ENCODE assay signal across 13 mouse cellular contexts in genomic region chr3:97225231-97225630, GRCm38 (mm10).
DNase-seq lines count a peak whose midpoint lies in the region; ATAC-seq and TF ChIP-seq lines count a peak whose summit lies in the region.
"Had no signal": no experiment of that assay in that cellular context is flagged by ENCODE, and none has a peak within 500 bp of the region (broad histone marks: within the 10 kb centered on the region; RNA-seq: fewer than 3 reads in every experiment).

No protein-coding gene starts in this region.

- DNase-seq in heart, adult 8-10 months (ENCODE audit: low spot score): no peak
- DNase-seq in liver, adult 2 months (ENCODE audit: extremely low read depth, low read depth, low spot score): peak; percentile 68
- DNase-seq in liver, embryonic 11.5 days (ENCODE audit: low spot score): no peak
- DNase-seq in CH12.LX (ENCODE audit: extremely low read depth): no peak
- no peak for DNase-seq in kidney, adult 2 months
- DNase-seq: cerebellum, adult 2 months; kidney, postnatal 10 days; layer of hippocampus, adult 9-11 months; lung, adult 18-20 months; right cerebral cortex, postnatal 25 days had no signal

- TF ChIP-seq RAD21 in CH12.LX (IDR thresholded peaks at IDR 0.05; ENCODE audit: low read depth, low read length): no peak

- H3K4me1 ChIP-seq in heart, embryonic 12.5 days (replicated peaks): peaks cover 34% of the 10 kb centered on the region
- H3K4me1 ChIP-seq in liver, adult 2 months (ENCODE audit: control insufficient read depth, insufficient read depth, low read length): peaks cover 7% of the 10 kb centered on the region; the same call in 1 of the 2 replicates
- H3K4me1 ChIP-seq in liver, embryonic 11.5 days (replicated peaks; ENCODE audit: control insufficient read depth, insufficient read depth, low read length): peaks cover 4% of the 10 kb centered on the region
- H3K4me1 ChIP-seq in CH12.LX (ENCODE audit: control insufficient read depth in 1 of 2, insufficient read depth in 2 of 2): peaks cover 13 to 52% of the 10 kb centered on the region in 2 experiments
- H3K4me1 ChIP-seq in limb, embryonic 13.5 days: peaks cover 44% of the 10 kb centered on the region
- peaks cover 2% of the 10 kb centered on the region; the same call in 1 of the 2 replicates for H3K4me1 ChIP-seq in kidney, adult 2 months (ENCODE audit: control insufficient read depth, insufficient read depth, low read length)

- no peak overlapping the region for H3K9ac ChIP-seq in heart, embryonic 12.5 days
- no peak overlapping the region for H3K9ac ChIP-seq in liver, adult 2 months (ENCODE audit: low read depth, low read length)
- H3K9ac ChIP-seq in liver, embryonic 11.5 days (ENCODE audit: low read depth, low read length): no peak overlapping the region
- no peak overlapping the region for H3K9ac ChIP-seq in CH12.LX (ENCODE audit: insufficient read depth, low read depth)
- no peak overlapping the region for H3K9ac ChIP-seq in limb, embryonic 13.5 days

- no peak for ATAC-seq in heart, embryonic 12.5 days (ENCODE audit: insufficient number of reproducible peaks, low FRiP score)
- no peak for ATAC-seq in liver, embryonic 11.5 days (replicated peaks; ENCODE audit: low FRiP score)
- no peak for ATAC-seq in limb, embryonic 13.5 days (ENCODE audit: low FRiP score, low read depth)

- H3K27ac ChIP-seq in heart, embryonic 12.5 days (ENCODE audit: poor library complexity, severe bottlenecking): peak overlapping the region; percentile 52
- H3K27ac ChIP-seq in liver, adult 2 months (replicated peaks; ENCODE audit: insufficient read depth, low read depth, low read length): no peak overlapping the region
- no peak overlapping the region for H3K27ac ChIP-seq in liver, embryonic 11.5 days (ENCODE audit: low read depth, low read length)
- no peak overlapping the region for H3K27ac ChIP-seq in CH12.LX (ENCODE audit: insufficient read depth, low read depth)
- H3K27ac ChIP-seq in limb, embryonic 13.5 days: no peak overlapping the region
- H3K27ac ChIP-seq in kidney, adult 2 months (ENCODE audit: insufficient read depth, low read depth, low read length): no peak overlapping the region
- H3K27ac ChIP-seq: midbrain, embryonic 12.5 days had no signal

- no peak for TF ChIP-seq POLR2A in liver, adult 2 months (IDR thresholded peaks at IDR 0.05; ENCODE audit: extremely low read depth, insufficient read depth, low read length)
- no peak for TF ChIP-seq POLR2A in CH12.LX (IDR thresholded peaks at IDR 0.05; ENCODE audit: low read depth, low read length)
- no peak for TF ChIP-seq POLR2A in kidney, adult 2 months (IDR thresholded peaks at IDR 0.05; ENCODE audit: low read depth, low read length)

- dilution Hi-C loops in CH12.LX (cut with MboI; ENCODE audit: extremely low pct_ligation_motif_present, extremely low pct_unique_long_range_greater_than_20kb, low sequenced_read_pairs): no loop called here

- no peak overlapping the region for H3K4me3 ChIP-seq in heart, embryonic 12.5 days
- no peak overlapping the region for H3K4me3 ChIP-seq in liver, adult 2 months (ENCODE audit: insufficient read depth, low read depth, low read length)
- H3K4me3 ChIP-seq in liver, embryonic 11.5 days (ENCODE audit: low read depth, low read length): no peak overlapping the region
- H3K4me3 ChIP-seq in CH12.LX (replicated peaks in 1 of 3; ENCODE audit: low read depth in 2 of 3, low read length in 2 of 3, poor library complexity in 1 of 3): no peak overlapping the region
- H3K4me3 ChIP-seq in limb, embryonic 13.5 days: no peak overlapping the region
- H3K4me3 ChIP-seq in kidney, adult 2 months (ENCODE audit: insufficient read depth, low read depth, low read length): no peak overlapping the region

- in situ Hi-C loops in CH12.LX (cut with MboI; ENCODE audit: low pct_ligation_motif_present, low pct_unique_long_range_greater_than_20kb, low sequenced_read_pairs): no loop called here

- TF ChIP-seq EP300 in CH12.LX (IDR thresholded peaks at IDR 0.05; ENCODE audit: low read length): no peak

- no peak for TF ChIP-seq CTCF in liver, adult 2 months (IDR thresholded peaks at IDR 0.05; ENCODE audit: low read depth, low read length)
- no peak for TF ChIP-seq CTCF in CH12.LX (conservative IDR thresholded peaks at IDR 0.05 in 1 of 2, IDR thresholded peaks at IDR 0.05 in 1 of 2; ENCODE audit: low read depth in 2 of 2, low read length in 2 of 2)
- TF ChIP-seq CTCF in kidney, adult 2 months (conservative IDR thresholded peaks at IDR 0.05; ENCODE audit: insufficient read depth, insufficient read length, low read depth, low read length): no peak

- H3K79me2 ChIP-seq in liver, adult 2 months (ENCODE audit: control insufficient read depth, insufficient read depth, low read length): no peaks in the 10 kb centered on the region; the same call in 1 of the 2 replicates
- H3K79me2 ChIP-seq in CH12.LX (replicated peaks; ENCODE audit: control insufficient read depth, extremely low read depth, insufficient read depth, poor library complexity, severe bottlenecking): no peaks in the 10 kb centered on the region; the same call in 1 of the 2 replicates

- 70% methylated on average over 5 of the region's 5 CpGs for WGBS in heart, embryonic 12.5 days
- WGBS in liver, adult 2 months: 58% methylated on average over 5 of the region's 5 CpGs
- 82% methylated on average over 5 of the region's 5 CpGs for WGBS in liver, embryonic 11.5 days
- WGBS in limb, embryonic 13.5 days: 69% methylated on average over 5 of the region's 5 CpGs
- WGBS in kidney, adult 2 months: 67% methylated on average over 5 of the region's 5 CpGs

- H3K4me2 ChIP-seq in heart, embryonic 12.5 days: peak overlapping the region; percentile 46
- H3K4me2 ChIP-seq in liver, embryonic 11.5 days: no peak overlapping the region
- H3K4me2 ChIP-seq in CH12.LX (ENCODE audit: insufficient read depth, low read depth, poor library complexity, severe bottlenecking): no peak overlapping the region
- peak overlapping the region; percentile 70 for H3K4me2 ChIP-seq in limb, embryonic 13.5 days (replicated peaks)

- H3K36me3 ChIP-seq in heart, embryonic 12.5 days: peaks cover 32% of the 10 kb centered on the region
- peaks cover 4% of the 10 kb centered on the region for H3K36me3 ChIP-seq in liver, adult 2 months (ENCODE audit: control insufficient read depth, insufficient read depth, low read length)
- H3K36me3 ChIP-seq in liver, embryonic 11.5 days (ENCODE audit: control insufficient read depth, insufficient read depth, low read length): no peaks in the 10 kb centered on the region
- H3K36me3 ChIP-seq in CH12.LX (replicated peaks in 1 of 2; ENCODE audit: control insufficient read depth in 1 of 2, insufficient read depth in 1 of 2, low read length in 1 of 2): peaks cover 4 to 26% of the 10 kb centered on the region in 2 experiments
- H3K36me3 ChIP-seq in limb, embryonic 13.5 days: peaks cover 36% of the 10 kb centered on the region
- no peaks in the 10 kb centered on the region; the same call in 1 of the 2 replicates for H3K36me3 ChIP-seq in kidney, adult 2 months (ENCODE audit: control insufficient read depth, insufficient read depth, low read length)

- no peaks in the 10 kb centered on the region for H3K9me3 ChIP-seq in heart, embryonic 12.5 days (replicated peaks)
- no peaks in the 10 kb centered on the region for H3K9me3 ChIP-seq in liver, embryonic 11.5 days (ENCODE audit: control insufficient read depth, low read length)
- no peaks in the 10 kb centered on the region for H3K9me3 ChIP-seq in CH12.LX (replicated peaks; ENCODE audit: low read length)
- H3K9me3 ChIP-seq in limb, embryonic 13.5 days: no peaks in the 10 kb centered on the region
- H3K9me3 ChIP-seq: midbrain, embryonic 12.5 days had no signal

- no peaks in the 10 kb centered on the region for H3K27me3 ChIP-seq in heart, embryonic 12.5 days (replicated peaks)
- H3K27me3 ChIP-seq in liver, adult 2 months (ENCODE audit: control insufficient read depth, insufficient read depth, low read length): no peaks in the 10 kb centered on the region
- no peaks in the 10 kb centered on the region for H3K27me3 ChIP-seq in liver, embryonic 11.5 days (replicated peaks; ENCODE audit: control insufficient read depth, insufficient read depth, low read length)
- H3K27me3 ChIP-seq in CH12.LX (replicated peaks): no peaks in the 10 kb centered on the region
- no peaks in the 10 kb centered on the region for H3K27me3 ChIP-seq in limb, embryonic 13.5 days
- no peaks in the 10 kb centered on the region for H3K27me3 ChIP-seq in kidney, adult 2 months (replicated peaks; ENCODE audit: control insufficient read depth, insufficient read depth, low read length)
- H3K27me3 ChIP-seq: midbrain, embryonic 12.5 days had no signal

TF ChIP-seq in CH12.LX, 34 proteins besides CTCF, POLR2A, EP300 and RAD21:
- TF ChIP-seq ETS1 (conservative IDR thresholded peaks at IDR 0.05; ENCODE audit: low read depth, low read length) (no peak), IRF4 (IDR thresholded peaks at IDR 0.05; ENCODE audit: low read depth, low read length) (0 out of 2 replicates have a peak, but pooled peaks have one; percentile 19), MAX (IDR thresholded peaks at IDR 0.05; ENCODE audit: low read length) (no peak), NRF1 (IDR thresholded peaks at IDR 0.05; ENCODE audit: low read depth, low read length) (no peak)

Comparison
In these comparisons a context has a peak if more than half of its experiments do, and no peak if none do; other contexts are left out.
1. H3K4me2 ChIP-seq: peak in heart, embryonic 12.5 days (single experiment) and limb, embryonic 13.5 days (single experiment); none in liver, embryonic 11.5 days (single experiment) and CH12.LX (single experiment).